Mouse (Mus musculus): ENCODE measurements around the gene Nlk. TPM values are rescaled to one million over a fixed set of nuclear protein-coding genes. Genes with fewer than 3 reads are reported as not detected.
A peak's percentile ranks its signal among the peaks of the same experiment; 100 is the strongest.

Nlk gene
- polyA plus RNA-seq, 1 experiment = 5.0 TPM

DNA sequence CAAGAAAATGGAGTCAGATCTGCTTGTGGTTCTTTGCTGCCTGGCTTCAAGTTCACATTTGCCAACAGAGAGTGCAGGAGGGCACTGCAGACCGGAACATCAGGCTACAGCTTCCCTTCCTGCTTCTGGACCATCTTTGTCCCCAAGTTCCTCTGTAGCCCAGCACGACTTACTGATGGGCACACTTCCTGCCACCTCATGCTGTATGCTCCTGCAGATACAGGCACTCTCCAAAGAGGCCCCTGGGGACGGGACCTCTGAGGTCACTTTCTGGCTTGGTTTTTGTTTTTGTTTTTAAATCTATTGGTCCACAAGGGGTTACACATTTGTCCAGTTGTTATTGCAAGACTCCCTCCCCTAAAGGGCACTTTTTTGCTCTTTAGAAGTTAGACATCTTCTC lies 127.4 kb downstream of the Nlk start:
- H3ac ChIP-seq (ENCODE audit: control insufficient read depth, insufficient read length) = no peak overlapping the region
- H3K4me3 ChIP-seq = no peak overlapping the region
- H3K79me2 ChIP-seq (ENCODE audit: control insufficient read depth, insufficient read depth) = no peaks in the 10 kb centered on the region
- TF ChIP-seq CEBPB (IDR thresholded peaks at IDR 0.05; ENCODE audit: insufficient read depth, poor library complexity, severe bottlenecking) (no peak), REST (IDR thresholded peaks at IDR 0.05; ENCODE audit: insufficient read depth, insufficient read length) (no peak), POLR2AphosphoS2 (IDR thresholded peaks at IDR 0.05; ENCODE audit: insufficient read length, low read depth) (no peak), USF1 (IDR thresholded peaks at IDR 0.05; ENCODE audit: low read depth) (no peak), POLR2A (IDR thresholded peaks at IDR 0.05; ENCODE audit: insufficient read length, low read depth) (no peak), TCF12 (IDR thresholded peaks at IDR 0.05; ENCODE audit: insufficient read depth, poor library complexity, severe bottlenecking) (no peak), MYOD1 (IDR thresholded peaks at IDR 0.05; ENCODE audit: control insufficient read depth in 1 of 3, insufficient read length in 2 of 3, low read depth in 2 of 3) (no peak), SRF (IDR thresholded peaks at IDR 0.05; ENCODE audit: control insufficient read depth, insufficient read length, low read depth) (no peak), E2F4 (IDR thresholded peaks at IDR 0.05; ENCODE audit: insufficient read depth) (no peak), MAX (IDR thresholded peaks at IDR 0.05; ENCODE audit: low read depth) (no peak), TCF3 (IDR thresholded peaks at IDR 0.05; ENCODE audit: insufficient read length, low read depth) (no peak)
- no peaks in the 10 kb centered on the region for H3K27me3 ChIP-seq (ENCODE audit: control insufficient read depth, insufficient read depth, insufficient read length)
- peaks cover 22% of the 10 kb centered on the region for H3K36me3 ChIP-seq (ENCODE audit: control insufficient read depth, insufficient read depth)
- H3K4me2 ChIP-seq (ENCODE audit: low read depth) = peak overlapping the region; percentile 65

DNA sequence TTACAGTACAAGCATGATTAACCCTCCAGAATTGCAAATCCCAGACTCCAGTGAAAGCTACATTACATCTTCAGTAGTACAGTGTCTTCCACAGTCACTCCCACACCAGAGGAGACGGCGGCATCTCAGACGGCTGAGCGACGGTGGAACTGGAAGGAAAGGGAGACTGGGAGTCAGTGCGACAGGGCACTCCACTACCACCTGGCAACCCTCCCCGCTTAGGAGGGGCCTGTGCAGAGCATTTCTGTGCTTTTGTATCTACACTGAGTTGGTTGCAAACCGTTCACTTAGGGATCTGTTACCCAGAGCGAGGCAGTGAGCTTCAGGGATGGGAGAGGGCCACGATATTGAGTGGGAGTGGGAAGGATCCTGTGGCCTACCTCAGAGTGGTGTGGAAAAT lies 128.3 kb downstream of the Nlk start:
- no peak overlapping the region for H3K4me3 ChIP-seq
- H3K27me3 ChIP-seq (ENCODE audit: control insufficient read depth, insufficient read depth, insufficient read length) = no peaks in the 10 kb centered on the region
- H3K36me3 ChIP-seq (ENCODE audit: control insufficient read depth, insufficient read depth) = peaks cover 22% of the 10 kb centered on the region
- no peaks in the 10 kb centered on the region for H3K79me2 ChIP-seq (ENCODE audit: control insufficient read depth, insufficient read depth)
- TF ChIP-seq MYOG (IDR thresholded peaks at IDR 0.05; ENCODE audit: control insufficient read depth in 1 of 3, insufficient read depth in 1 of 3, insufficient read length in 2 of 3, low read depth in 2 of 3) (peak in 1 of 3 experiments; percentile 14), MYOD1 (IDR thresholded peaks at IDR 0.05; ENCODE audit: control insufficient read depth in 1 of 3, insufficient read length in 2 of 3, low read depth in 2 of 3) (peak in 2 of 3 experiments; percentile 21 to 43), POLR2AphosphoS2 (IDR thresholded peaks at IDR 0.05; ENCODE audit: insufficient read length, low read depth) (no peak)
- H3ac ChIP-seq (ENCODE audit: control insufficient read depth, insufficient read length) = no peak overlapping the region
- peak overlapping the region; percentile 65 for H3K4me2 ChIP-seq (ENCODE audit: low read depth)

DNA sequence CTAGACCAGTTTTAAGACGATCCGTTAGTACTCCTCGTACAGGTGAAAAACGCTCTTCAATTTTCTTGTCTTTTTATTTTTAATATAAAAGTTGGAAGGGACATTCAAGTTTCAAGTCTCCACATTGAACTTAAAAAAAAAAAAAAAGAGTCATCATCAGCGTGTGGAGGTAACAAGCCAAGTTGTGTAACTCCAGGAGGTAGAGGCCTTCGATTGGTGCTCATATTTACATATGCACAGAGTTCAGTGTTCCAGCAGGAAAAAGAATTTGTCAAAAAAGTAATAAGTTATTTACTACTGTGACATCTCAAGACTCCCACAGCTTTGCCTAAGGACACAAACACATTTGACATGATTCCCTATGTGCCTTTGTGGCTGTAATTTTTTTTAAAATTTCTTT lies 129.6 kb downstream of the Nlk start:
- Histone ChIP-seq H3K36me3 (ENCODE audit: control insufficient read depth, insufficient read depth) (peaks cover 15% of the 10 kb centered on the region), H3K27me3 (ENCODE audit: control insufficient read depth, insufficient read depth, insufficient read length) (no peaks in the 10 kb centered on the region), H3K4me3 (no peak overlapping the region), H3K4me2 (ENCODE audit: low read depth) (peak overlapping the region; percentile 65), H3ac (ENCODE audit: control insufficient read depth, insufficient read length) (no peak overlapping the region), H3K79me2 (ENCODE audit: control insufficient read depth, insufficient read depth) (no peaks in the 10 kb centered on the region)
- no peak for TF ChIP-seq MAX (IDR thresholded peaks at IDR 0.05; ENCODE audit: low read depth)
- no peak for TF ChIP-seq E2F4 (IDR thresholded peaks at IDR 0.05; ENCODE audit: insufficient read depth)

DNA sequence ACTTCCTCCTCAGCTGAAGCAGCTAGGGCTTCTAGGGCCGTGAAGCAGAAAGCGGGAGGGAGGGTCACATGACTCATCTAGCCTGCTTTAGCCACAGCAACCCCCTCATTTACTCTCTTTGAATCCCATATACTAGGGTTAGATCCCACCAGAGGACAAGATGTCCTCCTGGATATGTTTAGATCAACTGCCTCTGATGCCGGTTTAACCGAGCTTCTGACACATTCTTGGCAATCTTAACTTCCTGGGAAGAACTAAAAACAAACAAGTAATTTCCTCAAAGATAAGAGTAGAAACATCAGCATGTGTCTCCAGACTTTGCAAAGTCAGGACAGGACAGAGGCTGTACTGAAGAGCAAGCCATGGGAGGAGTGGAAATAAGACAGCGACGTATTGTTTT lies 130.4 kb downstream of the Nlk start:
- H3K4me3 ChIP-seq = no peak overlapping the region
- TF ChIP-seq POLR2AphosphoS2 (IDR thresholded peaks at IDR 0.05; ENCODE audit: insufficient read length, low read depth) = no peak
- no peak for TF ChIP-seq REST (IDR thresholded peaks at IDR 0.05; ENCODE audit: insufficient read depth, insufficient read length)
- TF ChIP-seq MAX (IDR thresholded peaks at IDR 0.05; ENCODE audit: low read depth) = no peak
- TF ChIP-seq CEBPB (IDR thresholded peaks at IDR 0.05; ENCODE audit: insufficient read depth, poor library complexity, severe bottlenecking) = no peak
- no peak for TF ChIP-seq SRF (IDR thresholded peaks at IDR 0.05; ENCODE audit: control insufficient read depth, insufficient read length, low read depth)
- no peak for TF ChIP-seq POLR2A (IDR thresholded peaks at IDR 0.05; ENCODE audit: insufficient read length, low read depth)
- TF ChIP-seq E2F4 (IDR thresholded peaks at IDR 0.05; ENCODE audit: insufficient read depth) = no peak
- no peak for TF ChIP-seq MYOD1 (IDR thresholded peaks at IDR 0.05; ENCODE audit: control insufficient read depth in 1 of 3, insufficient read length in 2 of 3, low read depth in 2 of 3)
- TF ChIP-seq USF1 (IDR thresholded peaks at IDR 0.05; ENCODE audit: low read depth) = no peak
- no peak for TF ChIP-seq TCF12 (IDR thresholded peaks at IDR 0.05; ENCODE audit: insufficient read depth, poor library complexity, severe bottlenecking)
- no peak for TF ChIP-seq MYOG (IDR thresholded peaks at IDR 0.05; ENCODE audit: control insufficient read depth in 1 of 3, insufficient read depth in 1 of 3, insufficient read length in 2 of 3, low read depth in 2 of 3)
- TF ChIP-seq TCF3 (IDR thresholded peaks at IDR 0.05; ENCODE audit: insufficient read length, low read depth) = no peak
- no peaks in the 10 kb centered on the region for H3K27me3 ChIP-seq (ENCODE audit: control insufficient read depth, insufficient read depth, insufficient read length)
- H3K4me2 ChIP-seq (ENCODE audit: low read depth) = no peak overlapping the region
- H3ac ChIP-seq (ENCODE audit: control insufficient read depth, insufficient read length) = no peak overlapping the region
- H3K36me3 ChIP-seq (ENCODE audit: control insufficient read depth, insufficient read depth) = peaks cover 9% of the 10 kb centered on the region
- H3K79me2 ChIP-seq (ENCODE audit: control insufficient read depth, insufficient read depth) = no peaks in the 10 kb centered on the region

DNA sequence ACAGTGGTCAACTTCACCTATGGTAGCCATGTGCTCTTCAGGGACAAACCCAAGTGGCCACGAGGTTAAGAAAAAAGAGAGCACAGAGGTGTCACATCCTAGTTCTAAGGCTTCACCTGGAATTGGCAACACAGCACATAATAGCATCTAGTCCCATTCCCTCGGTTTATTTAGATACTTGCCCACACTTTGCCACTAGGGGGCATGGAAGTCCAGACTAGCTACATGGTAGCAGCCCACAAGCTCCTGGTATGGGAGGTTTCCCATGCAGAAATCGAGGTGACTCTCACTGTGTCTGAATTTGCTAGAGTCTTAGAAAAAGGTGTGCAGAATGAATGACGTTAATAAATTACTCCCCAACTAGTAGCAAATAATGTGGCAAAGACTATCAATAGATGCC lies 136.7 kb downstream of the Nlk start:
- Histone ChIP-seq H3ac (ENCODE audit: control insufficient read depth, insufficient read length) (no peak overlapping the region), H3K79me2 (ENCODE audit: control insufficient read depth, insufficient read depth) (no peaks in the 10 kb centered on the region), H3K27me3 (ENCODE audit: control insufficient read depth, insufficient read depth, insufficient read length) (no peaks in the 10 kb centered on the region), H3K4me3 (no peak overlapping the region), H3K4me2 (ENCODE audit: low read depth) (no peak overlapping the region), H3K36me3 (ENCODE audit: control insufficient read depth, insufficient read depth) (no peaks in the 10 kb centered on the region)
- no peak for TF ChIP-seq E2F4 (IDR thresholded peaks at IDR 0.05; ENCODE audit: insufficient read depth)
- no peak for TF ChIP-seq MYOD1 (IDR thresholded peaks at IDR 0.05; ENCODE audit: control insufficient read depth in 1 of 3, insufficient read length in 2 of 3, low read depth in 2 of 3)
- no peak for TF ChIP-seq POLR2AphosphoS2 (IDR thresholded peaks at IDR 0.05; ENCODE audit: insufficient read length, low read depth)
- TF ChIP-seq USF1 (IDR thresholded peaks at IDR 0.05; ENCODE audit: low read depth) = no peak
- TF ChIP-seq TCF12 (IDR thresholded peaks at IDR 0.05; ENCODE audit: insufficient read depth, poor library complexity, severe bottlenecking) = no peak
- no peak for TF ChIP-seq TCF3 (IDR thresholded peaks at IDR 0.05; ENCODE audit: insufficient read length, low read depth)
- no peak for TF ChIP-seq MAX (IDR thresholded peaks at IDR 0.05; ENCODE audit: low read depth)
- no peak for TF ChIP-seq CEBPB (IDR thresholded peaks at IDR 0.05; ENCODE audit: insufficient read depth, poor library complexity, severe bottlenecking)
- TF ChIP-seq MYOG (IDR thresholded peaks at IDR 0.05; ENCODE audit: control insufficient read depth in 1 of 3, insufficient read depth in 1 of 3, insufficient read length in 2 of 3, low read depth in 2 of 3) = no peak
- no peak for TF ChIP-seq SRF (IDR thresholded peaks at IDR 0.05; ENCODE audit: control insufficient read depth, insufficient read length, low read depth)
- no peak for TF ChIP-seq POLR2A (IDR thresholded peaks at IDR 0.05; ENCODE audit: insufficient read length, low read depth)
- no peak for TF ChIP-seq REST (IDR thresholded peaks at IDR 0.05; ENCODE audit: insufficient read depth, insufficient read length)
